In the genomic region with DNA sequence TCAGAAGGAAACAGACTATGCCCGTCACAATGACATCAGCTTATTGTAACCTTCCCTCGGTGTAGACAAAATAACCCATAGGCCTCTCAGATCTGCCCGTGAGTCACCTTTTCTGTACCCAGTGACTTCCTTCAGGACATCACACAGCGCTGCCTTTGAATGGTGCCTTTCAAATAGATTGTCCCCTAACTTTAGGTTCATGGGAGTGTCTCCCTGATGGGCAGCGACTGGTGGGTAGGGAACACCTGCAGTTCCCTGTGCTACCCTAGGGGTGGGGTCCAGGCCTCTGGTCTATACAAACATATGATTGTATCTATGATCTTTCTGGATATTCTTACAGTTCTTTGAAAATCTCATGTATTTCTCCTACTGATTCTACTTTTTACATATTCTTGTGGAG, we compare ENCODE assay signal across 31 mouse cellular contexts.
DNase-seq lines count a peak whose midpoint lies in the region; ATAC-seq and TF ChIP-seq lines count a peak whose summit lies in the region.
"Had no signal": no experiment of that assay in that cellular context is flagged by ENCODE, and none has a peak within 500 bp of the region (broad histone marks: within the 10 kb centered on the region; RNA-seq: fewer than 3 reads in every experiment).

No protein-coding gene starts in this region.

- DNase-seq in embryo, embryonic 10.5 days (ENCODE audit: low spot score), result peak; percentile 15
- no peak for DNase-seq in embryo, embryonic 10 days (ENCODE audit: low spot score)
- DNase-seq in left cerebral cortex, adult 2 months (ENCODE audit: extremely low spot score in 1 of 2, low spot score in 2 of 2), result no peak
- DNase-seq in left cerebral cortex, postnatal 4 days, result no peak
- DNase-seq in stomach, postnatal 0 days (ENCODE audit: low spot score), result no peak
- DNase-seq in gastrocnemius, postnatal 4 days (ENCODE audit: low spot score in 2 of 2), result no peak
- DNase-seq: adrenal gland, adult 8-10 months; adrenal gland, postnatal 14 days; adrenal gland, postnatal 36 days; B cell, adult 2 months; cerebellum, adult 11 months; cerebellum, adult 18-20 months; cerebellum, adult 8-10 months; cerebellum, adult 9-11 months; cerebellum, postnatal 14 days; cerebellum, postnatal 36 days; embryo, embryonic 11 days had no signal

- H3K27ac ChIP-seq in intestine, postnatal 0 days (ENCODE audit: low read depth, low read length), result no peak overlapping the region
- H3K27ac ChIP-seq in intestine, embryonic 15.5 days, result no peak overlapping the region
- peak overlapping the region; percentile 44; the same call in 1 of the 2 replicates for H3K27ac ChIP-seq in left cerebral cortex, adult 2 months
- H3K27ac ChIP-seq in stomach, postnatal 0 days (replicated peaks), result peak overlapping the region; percentile 45; the same call in 1 of the 2 replicates
- H3K27ac ChIP-seq: embryonic facial prominence, embryonic 13.5 days; embryonic facial prominence, embryonic 15.5 days; forebrain, embryonic 10.5 days; forebrain, embryonic 12.5 days had no signal

- no peak for TF ChIP-seq CTCF in intestine, postnatal 0 days (IDR thresholded peaks at IDR 0.05; ENCODE audit: low read depth)
- no peak for TF ChIP-seq CTCF in left cerebral cortex, adult 2 months (IDR thresholded peaks at IDR 0.05)
- TF ChIP-seq CTCF in stomach, postnatal 0 days (IDR thresholded peaks at IDR 0.05; ENCODE audit: low read depth), result no peak

- 59% methylated on average over 5 of the region's 5 CpGs for WGBS in intestine, postnatal 0 days
- WGBS in intestine, embryonic 15.5 days, result 64% methylated on average over 5 of the region's 5 CpGs
- WGBS in stomach, postnatal 0 days, result 45% methylated on average over 5 of the region's 5 CpGs

- intact Hi-C loops in left cerebral cortex, adult 2 months (cut with DNase I), result no loop called here
- intact Hi-C loops in left cerebral cortex, postnatal 4 days (cut with DNase I), result no loop called here

- no peaks in the 10 kb centered on the region for H3K36me3 ChIP-seq in intestine, postnatal 0 days (ENCODE audit: control insufficient read depth, insufficient read depth)
- no peaks in the 10 kb centered on the region for H3K36me3 ChIP-seq in intestine, embryonic 15.5 days
- no peaks in the 10 kb centered on the region for H3K36me3 ChIP-seq in stomach, postnatal 0 days (ENCODE audit: control insufficient read depth, insufficient read depth, low read length)
- H3K36me3 ChIP-seq: embryonic facial prominence, embryonic 13.5 days; embryonic facial prominence, embryonic 15.5 days; forebrain, embryonic 10.5 days; forebrain, embryonic 12.5 days; G1E had no signal

- H3K9ac ChIP-seq in intestine, postnatal 0 days (ENCODE audit: low read depth, low read length), result no peak overlapping the region
- no peak overlapping the region for H3K9ac ChIP-seq in intestine, embryonic 15.5 days
- no peak overlapping the region for H3K9ac ChIP-seq in stomach, postnatal 0 days (ENCODE audit: low read length)
- H3K9ac ChIP-seq: embryonic facial prominence, embryonic 13.5 days; embryonic facial prominence, embryonic 15.5 days; forebrain, embryonic 12.5 days had no signal

- H3K4me2 ChIP-seq in intestine, postnatal 0 days (replicated peaks; ENCODE audit: low read depth), result no peak overlapping the region
- no peak overlapping the region for H3K4me2 ChIP-seq in intestine, embryonic 15.5 days (replicated peaks)
- no peak overlapping the region for H3K4me2 ChIP-seq in stomach, postnatal 0 days (replicated peaks; ENCODE audit: low read depth)
- H3K4me2 ChIP-seq: embryonic facial prominence, embryonic 13.5 days; embryonic facial prominence, embryonic 15.5 days; forebrain, embryonic 12.5 days had no signal

- no peaks in the 10 kb centered on the region for H3K27me3 ChIP-seq in intestine, postnatal 0 days (replicated peaks; ENCODE audit: control insufficient read depth, insufficient read depth, low read length)
- H3K27me3 ChIP-seq in intestine, embryonic 15.5 days (replicated peaks), result no peaks in the 10 kb centered on the region
- H3K27me3 ChIP-seq in stomach, postnatal 0 days (ENCODE audit: control insufficient read depth, insufficient read depth, low read length), result no peaks in the 10 kb centered on the region
- H3K27me3 ChIP-seq: CH12.LX; embryonic facial prominence, embryonic 15.5 days; forebrain, embryonic 12.5 days; Patski had no signal

- ATAC-seq in intestine, postnatal 0 days, result peak; percentile 25; the same call in 1 of the 2 replicates
- ATAC-seq in intestine, embryonic 15.5 days, result no peak
- ATAC-seq in stomach, postnatal 0 days (ENCODE audit: low FRiP score, low TSS enrichment), result peak; percentile 68
- ATAC-seq: activated CD4-positive, CD25-positive, alpha-beta regulatory T cell, adult 4 months; CD4-positive, CD25-positive, alpha-beta regulatory T cell, adult 4 months; forebrain, embryonic 14.5 days; forebrain, embryonic 16.5 days; Patski had no signal

- TF ChIP-seq EP300 in stomach, postnatal 0 days (optimal IDR thresholded peaks at IDR 0.05), result no peak

- H3K9me3 ChIP-seq in intestine, postnatal 0 days (ENCODE audit: control insufficient read depth), result no peaks in the 10 kb centered on the region
- no peaks in the 10 kb centered on the region for H3K9me3 ChIP-seq in intestine, embryonic 15.5 days
- H3K9me3 ChIP-seq in stomach, postnatal 0 days (ENCODE audit: control insufficient read depth, low read length), result no peaks in the 10 kb centered on the region
- H3K9me3 ChIP-seq: embryonic facial prominence, embryonic 13.5 days; embryonic facial prominence, embryonic 15.5 days; forebrain, embryonic 10.5 days; forebrain, embryonic 12.5 days; G1E had no signal

- H3K4me1 ChIP-seq in intestine, postnatal 0 days (replicated peaks; ENCODE audit: control insufficient read depth, insufficient read depth, low read length), result no peaks in the 10 kb centered on the region
- H3K4me1 ChIP-seq in intestine, embryonic 15.5 days (replicated peaks), result no peaks in the 10 kb centered on the region
- no peaks in the 10 kb centered on the region for H3K4me1 ChIP-seq in stomach, postnatal 0 days (replicated peaks; ENCODE audit: control insufficient read depth, insufficient read depth)
- H3K4me1 ChIP-seq: embryonic facial prominence, embryonic 13.5 days; forebrain, embryonic 10.5 days; forebrain, embryonic 12.5 days had no signal

- no peak overlapping the region for H3K4me3 ChIP-seq in intestine, postnatal 0 days (ENCODE audit: low read depth, low read length)
- no peak overlapping the region for H3K4me3 ChIP-seq in intestine, embryonic 15.5 days (replicated peaks)
- H3K4me3 ChIP-seq in left cerebral cortex, adult 2 months, result no peak overlapping the region
- H3K4me3 ChIP-seq in stomach, postnatal 0 days (ENCODE audit: low read depth, low read length), result no peak overlapping the region
- H3K4me3 ChIP-seq: embryonic facial prominence, embryonic 13.5 days; embryonic facial prominence, embryonic 15.5 days; erythroblast, embryonic 14.5 days; forebrain, embryonic 10.5 days; forebrain, embryonic 12.5 days had no signal

Comparison
In these comparisons a context has a peak if more than half of its experiments do, and no peak if none do; other contexts are left out.
1. H3K27ac ChIP-seq: peak in left cerebral cortex, adult 2 months (single experiment) and stomach, postnatal 0 days (single experiment); none in intestine, postnatal 0 days (single experiment) and intestine, embryonic 15.5 days (single experiment).